Comparison of ENCODE assay signal across 9 mouse cellular contexts in the genomic region with DNA sequence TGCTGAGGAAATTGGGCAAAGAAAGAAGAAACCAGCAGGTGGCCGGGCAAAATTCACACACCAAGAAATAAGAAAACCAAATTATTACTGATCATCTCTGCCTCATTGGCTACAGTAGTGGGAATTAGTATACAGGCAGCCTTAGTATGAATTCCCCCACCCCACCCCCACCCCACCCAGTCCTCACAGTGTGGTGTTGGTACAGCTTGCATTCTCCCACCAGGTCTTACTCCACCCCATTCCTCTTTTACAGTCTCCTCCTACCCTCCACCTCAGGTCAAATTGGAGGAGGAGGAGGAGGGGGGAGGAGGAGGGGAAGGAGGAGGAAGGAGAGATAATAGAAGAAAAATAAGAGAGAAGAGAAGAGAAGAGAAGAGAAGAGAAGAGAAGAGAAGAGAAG. TPM values are rescaled to one million over a fixed set of nuclear protein-coding genes. Genes with fewer than 3 reads are reported as not detected.
DNase-seq lines count a peak whose midpoint lies in the region; ATAC-seq and TF ChIP-seq lines count a peak whose summit lies in the region.
"Had no signal": no experiment of that assay in that cellular context is flagged by ENCODE, and none has a peak within 500 bp of the region (broad histone marks: within the 10 kb centered on the region; RNA-seq: fewer than 3 reads in every experiment).

No protein-coding gene starts in this region.

- 36% methylated on average over 1 of the region's 1 CpGs for WGBS in kidney, adult 2 months
- 36% methylated on average over 1 of the region's 1 CpGs for WGBS in embryonic facial prominence, embryonic 11.5 days
- 29% methylated on average over 1 of the region's 1 CpGs for WGBS in hindbrain, embryonic 16.5 days
- WGBS in neural tube, embryonic 13.5 days, result 0% methylated on average over 1 of the region's 1 CpGs

- no peak overlapping the region for H3K9ac ChIP-seq in embryonic facial prominence, embryonic 11.5 days (replicated peaks; ENCODE audit: low read length)
- peak overlapping the region; percentile 82; the same call in 1 of the 2 replicates for H3K9ac ChIP-seq in hindbrain, embryonic 16.5 days (ENCODE audit: low read depth, low read length)
- peak overlapping the region; percentile 96 for H3K9ac ChIP-seq in neural tube, embryonic 13.5 days

- peak overlapping the region; percentile 24 for H3K4me2 ChIP-seq in embryonic facial prominence, embryonic 11.5 days (ENCODE audit: low read depth, low read length)
- H3K4me2 ChIP-seq in hindbrain, embryonic 16.5 days (ENCODE audit: low read length), result peak overlapping the region; percentile 64
- peak overlapping the region; percentile 84 for H3K4me2 ChIP-seq in neural tube, embryonic 13.5 days

- H3K27me3 ChIP-seq in kidney, adult 2 months (replicated peaks; ENCODE audit: control insufficient read depth, insufficient read depth, low read length), result peaks cover 1% of the 10 kb centered on the region; the same call in 1 of the 2 replicates
- no peaks in the 10 kb centered on the region for H3K27me3 ChIP-seq in embryonic facial prominence, embryonic 11.5 days (ENCODE audit: control insufficient read depth, insufficient read depth, low read length)
- no peaks in the 10 kb centered on the region for H3K27me3 ChIP-seq in hindbrain, embryonic 16.5 days (replicated peaks; ENCODE audit: control insufficient read depth, insufficient read depth, low read length)
- no peaks in the 10 kb centered on the region; the same call in 1 of the 2 replicates for H3K27me3 ChIP-seq in neural tube, embryonic 13.5 days

- H3K36me3 ChIP-seq in kidney, adult 2 months (ENCODE audit: control insufficient read depth, insufficient read depth, low read length), result no peaks in the 10 kb centered on the region; the same call in 1 of the 2 replicates
- H3K36me3 ChIP-seq in embryonic facial prominence, embryonic 11.5 days (replicated peaks; ENCODE audit: control insufficient read depth, insufficient read depth, low read depth, low read length), result no peaks in the 10 kb centered on the region
- no peaks in the 10 kb centered on the region for H3K36me3 ChIP-seq in hindbrain, embryonic 16.5 days (ENCODE audit: control insufficient read depth, insufficient read depth, low read length)
- peaks cover 4% of the 10 kb centered on the region; the same call in 1 of the 2 replicates for H3K36me3 ChIP-seq in neural tube, embryonic 13.5 days

- ATAC-seq in embryonic facial prominence, embryonic 11.5 days (replicated peaks; ENCODE audit: insufficient number of reproducible peaks, low FRiP score, low TSS enrichment, low read depth), result no peak
- no peak for ATAC-seq in hindbrain, embryonic 16.5 days
- no peak for ATAC-seq in neural tube, embryonic 13.5 days (ENCODE audit: low read depth)
- no peak for ATAC-seq in megakaryocyte progenitor cell, adult 5-6 weeks (replicated peaks; ENCODE audit: poor library complexity)

- 0 out of 2 replicates have a peak overlapping the region, but pooled peaks have one; percentile 55 for H3K27ac ChIP-seq in kidney, adult 2 months (ENCODE audit: insufficient read depth, low read depth, low read length)
- H3K27ac ChIP-seq in embryonic facial prominence, embryonic 11.5 days (replicated peaks; ENCODE audit: low read depth, low read length), result no peak overlapping the region; the same call in 1 of the 2 replicates
- peak overlapping the region; percentile 91; the same call in 1 of the 2 replicates for H3K27ac ChIP-seq in hindbrain, embryonic 16.5 days (ENCODE audit: low read depth, low read length)
- H3K27ac ChIP-seq in neural tube, embryonic 13.5 days (replicated peaks), result peak overlapping the region; percentile 98; the same call in 1 of the 2 replicates

- H3K9me3 ChIP-seq in embryonic facial prominence, embryonic 11.5 days (replicated peaks; ENCODE audit: control insufficient read depth, low read length), result no peaks in the 10 kb centered on the region
- H3K9me3 ChIP-seq in hindbrain, embryonic 16.5 days (ENCODE audit: control insufficient read depth, low read length), result no peaks in the 10 kb centered on the region
- no peaks in the 10 kb centered on the region for H3K9me3 ChIP-seq in neural tube, embryonic 13.5 days

- H3K4me3 ChIP-seq in kidney, adult 2 months (ENCODE audit: insufficient read depth, low read depth, low read length), result peak overlapping the region; percentile 46; the same call in 1 of the 2 replicates
- peak overlapping the region; percentile 76 for H3K4me3 ChIP-seq in embryonic facial prominence, embryonic 11.5 days (ENCODE audit: low read depth, low read length)
- peak overlapping the region; percentile 59 for H3K4me3 ChIP-seq in hindbrain, embryonic 16.5 days (ENCODE audit: low read length)
- H3K4me3 ChIP-seq in neural tube, embryonic 13.5 days, result peak overlapping the region; percentile 73

- no peak for TF ChIP-seq CTCF in kidney, adult 2 months (conservative IDR thresholded peaks at IDR 0.05; ENCODE audit: insufficient read depth, insufficient read length, low read depth, low read length)

- DNase-seq in kidney, adult 2 months, result no peak
- DNase-seq in kidney, adult 11 months, result no peak
- no peak for DNase-seq in embryonic facial prominence, embryonic 11.5 days (ENCODE audit: low spot score)
- DNase-seq in cerebellum, adult 11-12 months, result no peak
- DNase-seq in spleen, postnatal 4 days (ENCODE audit: low spot score in 2 of 2), result no peak
- DNase-seq: right cerebral cortex, adult 18-20 months had no signal

- H3K4me1 ChIP-seq in kidney, adult 2 months (ENCODE audit: control insufficient read depth, insufficient read depth, low read length), result no peaks in the 10 kb centered on the region
- no peaks in the 10 kb centered on the region; the same call in 1 of the 2 replicates for H3K4me1 ChIP-seq in embryonic facial prominence, embryonic 11.5 days (ENCODE audit: control insufficient read depth, insufficient read depth, low read length)
- no peaks in the 10 kb centered on the region; the same call in none of the 2 replicates for H3K4me1 ChIP-seq in hindbrain, embryonic 16.5 days (ENCODE audit: control insufficient read depth, insufficient read depth, low read depth, low read length)
- H3K4me1 ChIP-seq in neural tube, embryonic 13.5 days (replicated peaks), result peaks cover 85% of the 10 kb centered on the region

- no peak for TF ChIP-seq POLR2A in kidney, adult 2 months (IDR thresholded peaks at IDR 0.05; ENCODE audit: low read depth, low read length)

RNA-seq across cellular contexts. Expression of gene Meis2, which starts 6.0 kb away (rescaled TPM):
- 28.5 and 32.2 TPM in 2 replicates for polyA plus RNA-seq in kidney, adult 2 months (2012; rRNA removed)
- polyA plus RNA-seq in embryonic facial prominence, embryonic 11.5 days (2014; fragmentation: Nextera tagmentation; extraction: Ambion mirVana), result 58.8 and 65.3 TPM in 2 replicates
- polyA plus RNA-seq in hindbrain, embryonic 16.5 days (2015; fragmentation: Nextera tagmentation; extraction: Ambion mirVana), result 128 and 131 TPM in 2 replicates
- 92.0 and 98.7 TPM in 2 replicates for polyA plus RNA-seq in neural tube, embryonic 13.5 days (2015; fragmentation: Nextera tagmentation; extraction: Ambion mirVana)
- not detected in 2 replicates for total RNA-seq in megakaryocyte progenitor cell, adult 5-6 weeks (2015)
- total RNA-seq in megakaryocyte progenitor cell, adult 5-6 weeks (2017), result not detected in 2 replicates

Comparison
In these comparisons a context has a peak if more than half of its experiments do, and no peak if none do; other contexts are left out.
1. H3K4me2 ChIP-seq: peak in every context shown above with its lines; median percentile 84 in neural tube, embryonic 13.5 days; 64 in hindbrain, embryonic 16.5 days; 24 in embryonic facial prominence, embryonic 11.5 days.